Mouse (Mus musculus) limb, embryonic 10.5 days (tissue): ENCODE measurements around the gene Pnp2. TPM values are rescaled to one million over a fixed set of nuclear protein-coding genes. Genes with fewer than 3 reads are reported as not detected.
"Not testable (repeated sequence)": the region's sequence is repeated elsewhere in the genome, so short reads cannot be mapped to it uniquely, and the experiment has no call there.

Experiments used
- DNase-seq: peaks from one replicate; pipeline ENCODE4 v3.0.0-alpha.2; 2017; ENCODE audit warnings: low spot score
- H3K27ac ChIP-seq: fragments of 300-500 bp; sonication (generic); 2 replicates; pipeline ENCODE4 v1.5.1; 2016; ENCODE audit warnings: mild to moderate bottlenecking
- H3K27me3 ChIP-seq: fragments of 300-500 bp; sonication (generic); 2 replicates; pipeline ENCODE4 v1.6.1; 2016; ENCODE audit warnings: low read depth, mild to moderate bottlenecking; ENCODE audit not compliant: poor library complexity, severe bottlenecking
- H3K36me3 ChIP-seq: fragments of 300-500 bp; sonication (generic); 2 replicates; pipeline ENCODE4 v1.6.1; 2016; ENCODE audit warnings: mild to moderate bottlenecking, moderate library complexity
- H3K4me1 ChIP-seq: fragments of 300-500 bp; sonication (generic); 2 replicates; pipeline ENCODE4 v1.6.1; 2016
- H3K4me3 ChIP-seq: fragments of 300-500 bp; sonication (generic); 2 replicates; pipeline ENCODE4 v1.5.1; 2016; ENCODE audit warnings: mild to moderate bottlenecking, moderate library complexity
- H3K9me3 ChIP-seq: fragments of 300-500 bp; sonication (generic); replicated peaks from 2 replicates; pipeline ENCODE4 v1.6.1; 2016; ENCODE audit warnings: mild to moderate bottlenecking
- WGBS: fragments of 180-500 bp; shearing (Covaris S2); methylation state at CpG from one replicate; pipeline ENCODE4 v1.1.7; 2016; 5-methylcytosine and 5-hydroxymethylcytosine counted together
- polyA plus RNA-seq: library from polyadenylated mRNA; unstranded; fragments of >200 nt; fragmentation: Nextera tagmentation; extraction: Ambion mirVana; gene quantifications from 2 replicates; pipeline ENCODE4 v1.2.1, GENCODE M21; 2016

Gene Pnp2
- polyA plus RNA-seq = 0.48 and 0.65 TPM in 2 replicates

GRCm38 (mm10) chr14:50955942-50956508 is at the start of gene Pnp2:
Pnp2 (plus strand) TSS chr14:50955992.
- peaks cover 18% of the 10 kb centered on the region for H3K36me3 ChIP-seq
- peak within 1 kb of the TSS; percentile 24 for H3K4me3 ChIP-seq
- peak; percentile 43 for DNase-seq
- 5% methylated on average over 19 of the region's 19 CpGs for WGBS
- not testable (repeated sequence) for H3K27me3 ChIP-seq, H3K9me3 ChIP-seq, H3K4me1 ChIP-seq, H3K27ac ChIP-seq

GRCm38 (mm10) chr14:50908126-50908525 is 47.7 kb upstream of the Pnp2 start:
- H3K27ac ChIP-seq = no peak overlapping the region
- no peaks in the 10 kb centered on the region for H3K27me3 ChIP-seq
- H3K36me3 ChIP-seq = peaks cover 27% of the 10 kb centered on the region
- DNase-seq = no peak
- no peak overlapping the region for H3K4me3 ChIP-seq
- H3K9me3 ChIP-seq = no peaks in the 10 kb centered on the region
- 84% methylated on average over 4 of the region's 4 CpGs for WGBS
- peaks cover 8% of the 10 kb centered on the region for H3K4me1 ChIP-seq

GRCm38 (mm10) chr14:50911356-50911755 is 44.4 kb upstream of the Pnp2 start:
- 65% methylated on average over 3 of the region's 3 CpGs for WGBS
- no peak for DNase-seq
- Histone ChIP-seq H3K9me3 (no peaks in the 10 kb centered on the region), H3K36me3 (peaks cover 58% of the 10 kb centered on the region), H3K27me3 (no peaks in the 10 kb centered on the region), H3K27ac (no peak overlapping the region), H3K4me1 (no peaks in the 10 kb centered on the region), H3K4me3 (no peak overlapping the region)

- WGBS = 73% methylated on average over 1 of the region's 1 CpGs
- H3K27me3 ChIP-seq, H3K9me3 ChIP-seq, DNase-seq: not testable (repeated sequence)
- Histone ChIP-seq H3K36me3 (peaks cover 52% of the 10 kb centered on the region), H3K27ac (peak overlapping the region; percentile 95; the same call in 1 of the 2 replicates), H3K4me1 (peaks cover 19% of the 10 kb centered on the region), H3K4me3 (peak overlapping the region; percentile 87)
Observed at GRCm38 (mm10) chr14:50923437-50923836, 32.4 kb upstream of the Pnp2 start.

GRCm38 (mm10) chr14:50924281-50925064 is 31.3 kb upstream of the Pnp2 start, which contains the start of the genes Osgep and Apex1:
Osgep (minus strand) TSS chr14:50924893.
Apex1 (plus strand) TSS chr14:50924968.
- Histone ChIP-seq H3K36me3 (peaks cover 52% of the 10 kb centered on the region), H3K27ac (peak within 1 kb of the TSS; percentile 95)
- under 1% methylated on average over 57 of the region's 57 CpGs for WGBS

GRCm38 (mm10) chr14:50925111-50925920 is 30.5 kb upstream of the Pnp2 start:
- Histone ChIP-seq H3K27ac (peak overlapping the region; percentile 95), H3K4me3 (peak overlapping the region; percentile 87), H3K4me1 (peaks cover 31% of the 10 kb centered on the region), H3K27me3 (no peaks in the 10 kb centered on the region), H3K36me3 (peaks cover 45% of the 10 kb centered on the region), H3K9me3 (no peaks in the 10 kb centered on the region)
- peak; percentile 41 for DNase-seq
- 2% methylated on average over 38 of the region's 38 CpGs for WGBS

More at GRCm38 (mm10) chr14:50924281-50925064, 31.3 kb upstream of the Pnp2 start, which contains the start of the genes Osgep and Apex1:
- Histone ChIP-seq H3K4me3 (peak within 1 kb of the TSS; percentile 87), H3K9me3 (no peaks in the 10 kb centered on the region), H3K4me1 (peaks cover 23% of the 10 kb centered on the region), H3K27me3 (no peaks in the 10 kb centered on the region)
- peak; percentile 98 for DNase-seq

- H3K27me3 ChIP-seq = no peaks in the 10 kb centered on the region
- H3K36me3 ChIP-seq = peaks cover 39% of the 10 kb centered on the region
- no peak overlapping the region for H3K4me3 ChIP-seq
- H3K27ac ChIP-seq = no peak overlapping the region
- no peak for DNase-seq
- H3K9me3 ChIP-seq = no peaks in the 10 kb centered on the region
- 71% methylated on average over 3 of the region's 3 CpGs for WGBS
- peaks cover 40% of the 10 kb centered on the region for H3K4me1 ChIP-seq
Observed at GRCm38 (mm10) chr14:50927366-50927765, 28.4 kb upstream of the Pnp2 start.

GRCm38 (mm10) chr14:50929951-50930350 is 25.8 kb upstream of the Pnp2 start:
- Histone ChIP-seq H3K9me3 (no peaks in the 10 kb centered on the region), H3K27ac (peak overlapping the region; percentile 92), H3K36me3 (peaks cover 39% of the 10 kb centered on the region), H3K27me3 (no peaks in the 10 kb centered on the region), H3K4me3 (peak overlapping the region; percentile 85), H3K4me1 (peaks cover 35% of the 10 kb centered on the region)
- WGBS = 18% methylated on average over 10 of the region's 10 CpGs
- DNase-seq = no peak

- Histone ChIP-seq H3K36me3 (peaks cover 39% of the 10 kb centered on the region), H3K4me1 (peaks cover 35% of the 10 kb centered on the region), H3K27me3 (no peaks in the 10 kb centered on the region), H3K27ac (peak overlapping the region; percentile 92), H3K9me3 (no peaks in the 10 kb centered on the region), H3K4me3 (peak overlapping the region; percentile 85)
- under 1% methylated on average over 34 of the region's 38 CpGs for WGBS
- no peak for DNase-seq
Observed at GRCm38 (mm10) chr14:50930377-50930753, 25.4 kb upstream of the Pnp2 start.

- no peaks in the 10 kb centered on the region for H3K9me3 ChIP-seq
- H3K27me3 ChIP-seq = no peaks in the 10 kb centered on the region
- H3K27ac ChIP-seq = peak within 1 kb of the TSS; percentile 92
- H3K36me3 ChIP-seq = peaks cover 37% of the 10 kb centered on the region
- DNase-seq = peak; percentile 99
- peaks cover 34% of the 10 kb centered on the region for H3K4me1 ChIP-seq
- H3K4me3 ChIP-seq = peak within 1 kb of the TSS; percentile 85
- under 1% methylated on average over 68 of the region's 68 CpGs for WGBS
Observed at GRCm38 (mm10) chr14:50930754-50931492, 24.9 kb upstream of the Pnp2 start, which contains the start of the genes Pip4p1 and Pnp. Pip4p1 (minus strand) TSS chr14:50930856. Pnp (plus strand) TSS chr14:50931082.

GRCm38 (mm10) chr14:50931493-50932020 is 24.2 kb upstream of the Pnp2 start:
- Histone ChIP-seq H3K27ac (peak overlapping the region; percentile 90), H3K9me3 (no peaks in the 10 kb centered on the region), H3K27me3 (no peaks in the 10 kb centered on the region), H3K4me1 (peaks cover 29% of the 10 kb centered on the region), H3K36me3 (peaks cover 31% of the 10 kb centered on the region), H3K4me3 (peak overlapping the region; percentile 85)
- WGBS = 13% methylated on average over 12 of the region's 12 CpGs
- DNase-seq = no peak

- Histone ChIP-seq H3K27ac (no peak overlapping the region), H3K4me1 (peaks cover 5% of the 10 kb centered on the region; the same call in 1 of the 2 replicates), H3K36me3 (no peaks in the 10 kb centered on the region), H3K27me3 (no peaks in the 10 kb centered on the region), H3K4me3 (no peak overlapping the region), H3K9me3 (no peaks in the 10 kb centered on the region)
- WGBS = 68% methylated on average over 1 of the region's 1 CpGs
- no peak for DNase-seq
Observed at GRCm38 (mm10) chr14:50936649-50937048, 19.1 kb upstream of the Pnp2 start.
